Mouse (Mus musculus) erythroblast, adult 5-6 weeks (primary cell): Measurements from ENCODE around the gene Zfp444. TPM values are rescaled to one million over a fixed set of nuclear protein-coding genes. Genes with fewer than 3 reads are reported as not detected.

Experiments used
- ATAC-seq: replicated peaks from 2 replicates; pipeline ENCODE4 v1.8.0; 2016; ENCODE audit warnings: moderate number of reproducible peaks, mild to moderate bottlenecking, moderate TSS enrichment, inconsistent platforms; ENCODE audit not compliant: poor library complexity, low FRiP score, severe bottlenecking
- total RNA-seq, 2 experiments: library from RNA; stranded (forward) in 1 of 2; stranded (reverse) in 1 of 2; fragments of 150-400 nt in 1 of 2; fragments of 200-764, 138-1000 nt in 1 of 2; gene quantifications; 2 replicates each; pipeline versions ENCODE4 v1.2.3 to v1.2.4; 2015 to 2017; ENCODE audit warnings: low replicate concordance in 2 of 2

Zfp444 gene
- 0.77 and 1.5 TPM in 2 replicates for total RNA-seq (2015; ENCODE audit: low replicate concordance)
- 1.3 and 5.7 TPM in 2 replicates for total RNA-seq (2017; ENCODE audit: low replicate concordance)

DNA sequence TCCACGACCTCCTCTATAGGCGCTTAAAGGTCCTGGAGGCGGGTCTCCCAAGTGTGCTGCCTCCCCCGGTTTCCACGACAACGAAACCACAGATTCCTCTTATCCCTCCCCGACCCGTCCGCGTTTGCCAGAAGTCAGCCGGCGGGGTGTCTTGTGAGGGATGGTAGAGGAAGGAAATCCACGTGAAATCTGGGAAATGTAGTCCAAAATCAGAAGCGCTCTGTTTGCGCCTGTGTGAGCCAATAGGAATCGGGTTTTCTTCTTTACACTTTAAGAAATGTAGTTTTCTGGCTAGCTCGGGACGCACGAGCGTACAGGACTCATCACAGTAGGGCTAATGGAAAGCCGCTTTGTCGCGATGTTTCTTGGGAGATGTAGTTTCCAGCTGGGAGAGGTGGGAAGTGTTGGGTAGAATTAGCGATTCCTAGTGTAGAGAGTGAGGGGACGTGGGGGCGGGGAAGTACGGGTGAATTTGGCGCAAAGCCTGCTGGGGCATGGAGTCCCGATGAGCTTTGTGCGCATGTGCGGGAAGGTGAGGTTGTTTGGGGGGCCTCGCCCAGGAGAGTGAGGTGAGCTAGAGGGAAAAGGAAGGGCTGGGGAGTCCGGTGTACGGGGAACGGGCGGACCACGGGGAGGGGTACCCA, at the start of gene Zfp444:
Zfp444 (plus strand) TSS at position 221 of the 644 bp plus-strand sequence.
- ATAC-seq = peak; percentile 91

DNA sequence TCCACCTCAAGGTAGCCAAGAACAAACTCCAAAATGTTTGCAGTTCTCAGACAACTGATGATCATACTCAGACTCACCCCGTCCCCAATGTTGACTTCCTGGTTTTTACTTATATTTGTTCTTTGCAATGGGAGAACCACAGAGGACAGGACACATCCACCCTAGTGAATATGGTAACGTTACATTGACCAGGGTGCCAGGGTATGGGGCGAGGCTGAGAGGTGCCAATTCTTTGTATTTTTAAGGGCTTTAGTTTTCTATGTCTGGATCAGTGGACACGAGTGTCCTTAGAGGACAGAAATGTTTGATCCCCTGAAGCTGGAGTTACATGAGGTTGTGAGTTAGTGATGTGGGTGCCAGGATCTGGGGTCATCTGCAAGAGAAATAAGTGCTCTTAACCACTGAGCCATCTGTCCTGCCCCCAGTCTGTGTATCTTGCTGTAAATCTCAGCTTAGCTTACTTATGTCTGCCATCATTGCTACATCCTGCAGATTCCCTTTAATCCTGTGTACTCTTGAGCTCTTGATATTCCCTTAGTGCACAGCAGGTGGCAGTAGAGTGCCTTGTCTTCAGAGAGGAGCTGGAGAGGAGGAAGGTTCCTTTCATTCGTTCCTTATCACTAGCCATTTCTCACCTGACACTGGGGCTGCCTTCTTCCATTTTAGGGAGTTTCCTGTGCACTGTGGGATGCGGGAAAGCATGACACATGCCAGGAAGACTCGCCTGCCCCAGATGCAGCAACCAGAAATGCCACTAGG, 45.2 kb upstream of the Zfp444 start:
- peak; percentile 80 for ATAC-seq

DNA sequence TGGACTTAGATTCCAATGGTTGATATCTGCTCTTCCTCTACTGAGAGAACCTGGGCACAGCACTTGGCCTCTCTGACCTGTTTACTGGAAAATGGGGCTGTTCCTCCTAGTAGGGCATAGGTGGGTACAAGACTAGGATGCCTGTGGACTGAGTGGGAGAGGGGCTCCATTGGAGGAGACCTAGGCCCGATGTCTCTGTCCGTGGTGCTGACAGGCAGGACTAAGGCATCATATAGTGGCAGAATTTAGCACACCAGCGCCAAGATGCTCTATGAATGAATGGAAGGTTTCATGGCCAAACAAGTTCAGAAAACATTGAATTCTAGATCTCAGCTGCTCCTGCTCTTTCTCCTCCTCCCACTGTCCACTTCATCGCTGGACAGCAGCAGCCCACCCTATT, 41.7 kb upstream of the Zfp444 start:
- no peak for ATAC-seq

DNA sequence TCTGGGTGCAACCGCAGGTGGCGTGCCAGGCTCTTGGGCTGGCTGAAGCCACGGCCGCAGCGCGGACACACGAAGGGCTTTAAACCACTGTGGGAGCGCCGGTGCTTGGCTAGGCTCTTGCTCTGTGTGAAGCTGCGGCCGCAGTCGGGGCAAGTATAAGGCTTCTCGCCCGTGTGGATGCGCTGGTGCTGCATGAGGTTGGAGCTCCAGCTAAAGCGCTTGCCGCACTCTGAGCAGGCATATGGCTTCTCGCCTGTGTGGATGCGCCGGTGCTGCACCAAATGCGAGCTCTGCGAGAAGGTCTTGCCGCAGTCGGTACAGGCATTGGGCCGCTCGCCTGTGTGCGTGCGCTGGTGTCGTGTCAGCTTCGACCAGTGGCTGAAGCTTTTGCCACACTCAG, 39.4 kb upstream of the Zfp444 start:
- ATAC-seq = no peak

DNA sequence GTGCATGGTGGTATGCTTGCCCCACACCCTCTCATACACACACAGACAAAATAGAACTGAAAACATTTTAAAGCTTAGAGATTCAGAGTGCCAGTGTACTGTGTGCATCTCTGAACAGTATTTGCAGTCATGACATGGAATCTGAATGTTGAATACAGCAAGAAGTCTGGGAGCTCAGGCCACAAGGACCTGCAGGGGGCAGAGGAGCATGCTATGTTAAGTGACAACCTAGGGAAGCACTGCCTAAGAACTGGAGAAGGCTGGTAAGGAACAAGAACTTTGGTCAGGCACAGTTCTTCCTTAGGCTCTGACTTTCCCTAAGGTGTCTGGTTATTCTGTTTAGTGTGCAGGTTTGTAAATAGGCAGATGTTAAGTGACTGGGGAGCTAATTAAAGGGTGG, 35.5 kb upstream of the Zfp444 start:
- ATAC-seq = no peak

DNA sequence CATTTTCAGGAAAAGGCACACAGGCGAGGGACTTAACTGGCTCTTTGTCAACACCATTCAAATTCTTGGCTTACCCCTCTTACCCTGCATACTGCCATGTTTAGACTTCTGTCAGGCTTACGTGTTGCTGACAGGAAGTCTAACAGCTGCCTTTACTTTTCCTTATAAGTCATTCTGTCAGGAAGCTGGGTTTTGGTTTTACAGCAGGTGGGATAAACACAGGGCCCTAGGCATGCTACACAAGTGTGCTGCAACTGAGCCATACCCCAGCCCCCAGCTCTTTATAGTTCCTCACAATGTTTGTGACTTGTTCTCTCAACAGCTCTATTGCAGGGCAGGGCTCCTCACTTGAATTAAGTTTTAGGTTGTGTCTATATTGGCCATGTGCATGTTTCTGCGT, 32.7 kb upstream of the Zfp444 start:
- no peak for ATAC-seq

DNA sequence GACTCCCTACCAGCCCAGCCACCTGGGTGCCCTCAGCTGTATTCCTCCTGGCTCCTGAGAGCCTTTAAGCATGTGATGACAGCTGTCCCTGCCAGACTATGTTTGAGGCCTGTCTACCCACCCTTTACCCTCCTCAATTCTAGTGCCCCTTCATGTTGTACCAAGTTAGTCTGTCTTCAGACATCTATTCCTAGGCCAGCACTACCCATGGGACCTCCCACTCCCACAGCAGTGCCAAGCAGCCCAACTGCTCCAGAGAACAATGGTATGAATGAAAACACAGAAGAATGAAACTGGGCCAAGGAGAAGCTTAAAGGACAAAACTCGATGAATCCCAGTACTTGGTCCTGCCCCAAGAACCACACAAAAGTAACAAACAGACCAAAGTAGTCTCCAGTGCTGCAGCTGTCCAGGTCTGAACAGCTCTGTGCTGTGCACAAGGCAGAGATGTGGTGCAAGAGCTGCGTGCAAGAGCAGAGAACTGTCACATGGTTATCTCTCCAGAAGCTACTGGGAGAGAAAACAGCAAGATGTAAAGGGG, 28.0 kb upstream of the Zfp444 start:
- no peak for ATAC-seq

DNA sequence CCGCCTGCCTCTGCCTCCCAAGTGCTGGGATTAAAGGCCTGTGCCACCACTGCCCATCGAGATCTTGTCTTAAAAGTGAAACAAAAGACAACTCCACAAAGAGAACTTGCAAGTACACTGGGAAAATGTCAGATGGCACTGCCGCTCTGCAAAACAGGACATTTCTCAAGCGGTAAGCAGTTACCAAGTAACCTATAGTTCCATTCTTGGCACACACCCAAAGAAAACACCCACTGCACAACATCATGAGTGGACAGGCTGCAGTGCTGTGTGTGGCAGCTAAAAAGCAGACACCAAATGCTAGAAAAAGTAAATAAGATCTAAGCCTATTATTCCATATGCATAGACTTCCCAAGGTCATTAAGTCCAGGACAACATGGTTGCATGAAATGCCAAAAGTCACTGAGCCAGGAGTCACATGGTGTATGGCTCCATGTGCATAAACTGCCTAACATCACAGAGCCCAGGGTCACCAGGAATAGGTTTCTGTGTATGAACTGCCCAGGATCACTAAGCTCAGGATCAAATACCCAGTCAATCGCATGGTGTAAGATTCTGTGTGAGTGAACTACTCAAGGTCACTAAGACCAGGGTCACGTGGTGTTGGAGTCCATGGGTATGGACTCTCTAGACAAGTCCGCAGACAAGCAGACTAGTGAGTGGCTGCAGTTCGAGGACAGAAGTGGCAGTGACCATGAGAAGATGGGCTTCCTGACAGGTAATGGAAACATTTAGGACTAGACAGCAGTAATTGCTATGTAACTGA, 26.4 kb upstream of the Zfp444 start:
- no peak for ATAC-seq

DNA sequence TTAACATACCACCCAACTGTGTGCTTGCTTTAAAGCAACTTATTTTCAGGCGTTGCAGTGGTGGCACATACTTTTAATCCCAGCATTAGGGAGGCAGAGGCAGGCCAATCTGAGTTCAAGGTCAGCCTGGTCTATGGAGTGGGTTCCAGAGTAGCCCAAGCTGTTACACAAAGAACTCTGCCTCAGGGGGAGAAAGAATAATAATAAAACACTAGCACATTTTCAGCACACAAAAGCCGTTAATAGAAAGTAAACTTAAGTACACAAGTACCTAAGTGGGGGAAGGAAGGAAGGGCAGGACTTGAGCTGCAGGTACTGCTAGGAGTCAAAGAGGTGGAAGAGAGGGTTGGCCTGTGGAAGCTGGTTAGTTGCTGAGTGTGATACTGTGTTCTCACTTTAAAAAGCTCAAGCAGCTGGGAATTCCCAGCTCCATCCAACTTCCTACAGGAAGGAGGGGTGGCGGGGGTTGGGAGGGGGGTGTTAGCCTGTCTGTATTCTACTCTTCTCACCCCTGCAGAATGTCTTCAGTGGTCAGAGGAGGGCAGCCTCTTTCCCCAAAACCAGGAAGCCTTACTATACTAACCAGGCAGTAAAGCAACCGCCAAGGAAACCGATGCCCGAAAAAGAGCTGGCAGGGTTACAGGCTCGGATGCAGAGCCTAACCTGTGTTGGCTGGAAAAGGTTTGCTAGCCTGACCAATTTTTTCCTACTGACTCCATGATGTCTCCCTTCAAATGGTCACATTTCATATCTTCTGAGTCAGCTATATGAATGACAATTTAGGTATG, 25.6 kb upstream of the Zfp444 start:
- no peak for ATAC-seq

DNA sequence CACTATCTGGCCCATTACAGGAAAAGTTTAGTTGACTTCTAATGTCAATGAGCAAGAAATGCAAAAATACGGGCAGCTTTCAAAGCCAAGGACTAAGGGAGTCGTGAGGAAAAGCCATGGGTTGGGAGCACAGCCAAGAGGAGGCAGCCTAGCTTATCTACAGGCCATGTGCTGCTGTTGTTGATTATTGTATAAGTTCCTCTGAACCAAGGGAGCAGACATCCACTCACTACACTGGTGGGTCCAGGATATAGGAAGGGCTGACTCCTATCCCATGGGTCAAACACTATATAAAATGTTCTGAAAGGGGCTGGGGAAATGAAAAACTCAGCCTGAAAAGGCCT, 25.1 kb upstream of the Zfp444 start:
- no peak for ATAC-seq

DNA sequence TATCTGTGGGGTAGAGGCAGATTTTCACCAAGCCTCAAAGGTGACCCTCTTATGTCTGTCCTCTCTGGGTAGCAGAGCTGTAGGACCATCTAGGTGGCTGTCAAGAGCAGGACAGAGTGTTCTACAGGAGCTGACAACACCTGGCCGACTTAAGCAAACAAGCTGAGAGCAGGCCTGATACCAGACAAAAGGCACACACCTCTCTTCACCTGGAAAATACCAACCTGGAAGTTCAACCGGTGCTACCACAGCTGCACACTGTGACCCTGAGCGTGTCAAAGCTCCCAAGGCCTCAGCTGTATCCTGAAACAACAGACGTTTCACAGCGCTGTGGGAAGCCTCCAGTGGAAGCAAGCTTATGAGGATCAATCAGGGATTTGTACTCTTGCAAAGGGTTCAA, 24.3 kb upstream of the Zfp444 start:
- ATAC-seq = no peak

DNA sequence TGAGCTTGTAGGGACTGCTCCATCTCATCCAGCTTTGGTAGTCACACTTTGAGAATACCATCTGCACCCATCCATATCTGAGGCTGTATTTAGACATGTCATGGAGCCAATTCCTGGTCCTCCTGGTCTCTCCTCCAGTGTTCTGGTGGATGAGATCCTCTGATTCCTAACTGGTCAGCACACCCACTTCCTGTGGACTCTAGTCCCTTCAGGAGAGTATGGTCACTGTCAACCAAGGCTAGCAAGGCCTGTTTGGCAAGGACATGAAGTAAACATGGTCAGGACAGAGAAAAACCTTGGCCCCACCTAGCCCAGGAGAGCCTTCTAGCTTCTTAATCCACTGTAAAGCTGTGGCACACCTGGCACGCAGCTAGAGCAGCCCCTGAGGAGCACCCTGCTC, 20.8 kb upstream of the Zfp444 start:
- no peak for ATAC-seq

DNA sequence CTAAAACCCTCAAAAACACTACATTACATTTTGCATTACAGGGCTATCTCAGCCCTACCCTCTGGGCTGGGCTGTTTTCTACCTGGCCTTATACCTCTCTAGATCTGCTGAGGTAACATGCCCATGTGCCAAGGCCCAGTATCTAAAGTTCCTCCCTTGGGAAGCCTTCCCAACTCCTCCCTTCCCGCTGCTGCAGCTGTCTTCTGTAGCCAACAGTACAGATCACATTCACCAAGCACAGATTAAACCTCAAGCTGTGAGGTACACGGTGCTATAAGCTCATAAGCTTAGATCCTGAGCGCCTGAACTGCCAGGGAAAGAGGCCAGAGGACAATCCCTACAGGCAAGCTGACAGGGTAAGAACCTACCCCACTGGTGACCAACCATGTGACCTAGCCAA, 20.0 kb upstream of the Zfp444 start:
- no peak for ATAC-seq

DNA sequence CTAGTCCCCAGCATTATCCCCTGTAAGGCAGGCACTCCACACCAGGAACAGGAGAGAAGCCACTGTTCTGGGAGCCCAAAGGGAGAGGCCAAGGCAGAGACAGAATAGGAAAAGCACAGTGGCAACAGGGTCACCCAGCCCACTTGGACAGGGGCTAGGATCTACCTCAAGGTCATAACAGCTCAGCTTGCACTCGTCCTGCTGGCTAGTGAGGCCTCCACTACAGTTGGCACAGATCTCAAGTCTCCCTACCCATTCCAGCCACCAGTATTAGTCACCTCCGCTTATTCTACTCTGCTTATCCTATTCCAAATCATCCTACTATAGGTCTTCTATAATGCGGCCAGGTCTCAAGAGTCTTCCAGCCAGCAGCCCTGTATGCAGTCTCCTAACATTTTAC, 18.9 kb upstream of the Zfp444 start:
- ATAC-seq = no peak

DNA sequence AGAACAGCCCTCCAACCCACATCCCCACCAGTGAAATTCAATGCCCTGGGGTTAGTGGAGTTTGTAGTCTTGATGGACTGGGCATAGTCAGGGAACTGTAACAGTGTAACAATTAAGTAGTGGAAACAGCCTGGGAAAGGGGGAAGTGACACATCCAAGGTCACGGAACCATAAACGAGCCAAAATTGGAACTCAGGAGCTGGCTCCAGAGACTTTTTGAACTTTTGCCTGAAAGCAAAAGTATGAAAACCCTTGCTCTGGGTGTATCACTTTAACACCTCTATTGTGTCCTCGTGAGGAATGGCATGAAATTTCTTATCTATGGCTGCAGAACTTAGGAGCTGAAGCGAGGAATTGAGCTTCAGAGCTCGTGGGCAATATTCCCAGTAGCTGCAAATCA, 17.9 kb upstream of the Zfp444 start:
- ATAC-seq = no peak

DNA sequence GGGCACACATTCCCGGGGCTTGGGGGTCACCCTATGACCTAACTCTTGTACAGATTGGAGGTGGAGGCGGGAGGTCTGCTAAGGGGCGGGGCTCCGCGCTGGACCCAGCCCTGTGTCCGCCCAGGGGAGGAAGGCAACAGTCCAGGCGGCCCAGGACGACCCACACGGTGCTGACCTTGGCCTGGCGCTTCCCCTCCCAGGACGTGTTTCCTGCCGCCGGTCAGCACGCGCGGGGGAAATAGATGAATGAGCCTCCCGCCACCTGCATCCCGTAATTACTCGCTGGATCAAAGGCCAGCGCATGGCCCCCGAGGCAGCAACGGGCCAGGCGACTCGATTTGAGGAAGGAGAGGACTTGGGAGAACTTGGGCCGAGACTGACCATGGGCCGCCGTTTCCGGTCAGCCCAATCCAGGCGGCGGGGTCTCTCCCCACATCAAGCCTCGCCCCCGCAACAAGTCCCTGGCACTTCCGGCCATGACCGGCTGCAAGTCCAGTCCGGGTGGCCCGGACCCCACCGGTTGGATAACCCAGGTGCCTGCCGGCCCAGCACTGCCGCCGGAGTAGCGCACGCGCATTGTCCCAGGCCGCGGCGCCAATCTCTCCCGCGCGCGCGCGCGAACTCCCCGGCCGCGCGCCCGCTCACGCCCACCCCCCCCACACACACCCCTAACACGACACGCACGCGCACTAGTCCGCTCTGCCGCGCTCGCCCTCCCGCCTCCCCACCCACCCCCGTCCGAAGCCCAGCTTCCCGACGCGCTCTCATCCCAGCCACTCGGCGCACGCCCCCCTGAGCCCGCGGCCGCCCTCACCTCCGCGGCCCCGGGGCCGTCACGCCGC, 16.8 kb upstream of the Zfp444 start:
- peak; percentile 56 for ATAC-seq

DNA sequence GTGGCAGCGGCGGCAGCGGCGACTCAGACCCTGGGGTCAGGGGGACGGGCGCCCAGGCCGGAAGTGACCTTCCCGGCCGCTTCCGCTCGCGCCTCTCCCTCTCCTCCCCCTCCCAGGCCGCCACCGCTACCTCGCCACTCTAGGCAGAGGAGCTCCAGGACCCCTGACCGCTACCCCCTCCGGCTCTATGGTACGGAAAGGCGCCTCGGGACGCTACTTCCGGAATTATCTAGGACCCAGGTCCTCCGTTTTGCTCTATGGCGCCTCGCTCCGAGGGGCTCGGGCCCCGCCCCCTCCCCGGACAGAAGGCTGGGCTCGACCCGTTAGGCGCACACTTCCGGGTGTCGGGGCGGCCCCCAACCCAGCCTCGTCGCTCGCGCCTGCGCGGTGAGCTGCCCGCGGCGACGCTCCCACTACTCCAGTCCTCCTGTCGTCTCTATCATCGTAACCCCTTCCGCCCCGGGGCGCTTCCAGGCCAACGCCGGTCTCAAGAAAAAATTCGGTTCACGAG, 16.1 kb upstream of the Zfp444 start, which contains the start of gene Zfp787:
Zfp787 (minus strand) TSS at position 97 of the 511 bp plus-strand sequence.
- peak; percentile 66 for ATAC-seq

DNA sequence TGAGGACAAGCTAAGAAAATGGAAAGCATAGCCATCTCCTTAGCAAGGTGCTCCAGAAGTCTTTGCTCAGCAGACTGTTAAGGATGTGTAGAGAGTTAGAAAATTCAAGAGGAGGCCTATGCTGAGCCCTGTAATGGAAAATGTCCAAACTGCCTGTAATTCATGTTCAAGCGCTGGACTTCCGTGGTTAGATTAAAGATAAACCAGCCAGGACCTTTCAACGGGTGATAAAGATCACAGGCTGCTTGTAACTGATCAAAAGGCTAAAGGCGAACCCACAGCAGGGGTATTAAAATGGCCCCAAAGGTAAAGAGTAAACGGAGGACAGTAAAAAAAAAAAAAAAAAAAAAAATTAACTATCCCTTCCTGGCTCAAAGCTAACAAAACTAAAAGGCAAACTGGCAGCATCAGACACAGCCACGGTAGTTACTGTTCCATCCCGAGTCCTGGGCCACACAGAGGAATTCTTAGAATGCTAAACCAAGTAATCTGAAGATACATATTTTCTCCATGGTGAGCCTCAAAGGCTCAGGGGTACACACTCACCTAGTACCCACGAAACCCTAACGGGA, 15.0 kb upstream of the Zfp444 start:
- no peak for ATAC-seq
